Comparison of ENCODE assay signal across 18 mouse cellular contexts in genomic region chr7:25729396-25729795, GRCm38 (mm10). TPM values are rescaled to one million over a fixed set of nuclear protein-coding genes. Genes with fewer than 3 reads are reported as not detected.
DNase-seq lines count a peak whose midpoint lies in the region; ATAC-seq and TF ChIP-seq lines count a peak whose summit lies in the region.
"Had no signal": no experiment of that assay in that cellular context is flagged by ENCODE, and none has a peak within 500 bp of the region (broad histone marks: within the 10 kb centered on the region; RNA-seq: fewer than 3 reads in every experiment).

No protein-coding gene starts in this region.

- no peak overlapping the region for H3K4me3 ChIP-seq in heart, embryonic 15.5 days
- H3K4me3 ChIP-seq in megakaryocyte, embryonic 14.5 days (replicated peaks): peak overlapping the region; percentile 53
- no peak overlapping the region for H3K4me3 ChIP-seq in brown adipose tissue, adult 24 weeks (ENCODE audit: insufficient read depth, low read depth, low read length)
- no peak overlapping the region for H3K4me3 ChIP-seq in small intestine, adult 2 months (ENCODE audit: low read depth, low read length)
- H3K4me3 ChIP-seq: embryonic facial prominence, embryonic 12.5 days; heart, embryonic 13.5 days; liver, embryonic 15.5 days had no signal

- WGBS in heart, embryonic 15.5 days: 20% methylated on average over 2 of the region's 2 CpGs
- 68% methylated on average over 2 of the region's 2 CpGs for WGBS in small intestine, adult 2 months

- ATAC-seq in heart, embryonic 15.5 days (replicated peaks; ENCODE audit: insufficient number of reproducible peaks, insufficient read depth, low FRiP score, low read depth): 0 out of 2 replicates have a peak, but pooled peaks have one; percentile 43
- no peak for ATAC-seq in megakaryocyte, adult 5-6 weeks (ENCODE audit: poor library complexity, severe bottlenecking)
- ATAC-seq: forebrain, embryonic 16.5 days; lung, postnatal 0 days had no signal

- H3K9ac ChIP-seq in heart, embryonic 15.5 days: no peak overlapping the region
- H3K9ac ChIP-seq: embryonic facial prominence, embryonic 12.5 days; heart, embryonic 13.5 days; hindbrain, embryonic 14.5 days; liver, embryonic 15.5 days had no signal

- no peak overlapping the region for H3K27ac ChIP-seq in heart, embryonic 15.5 days
- peak overlapping the region; percentile 85 for H3K27ac ChIP-seq in brown adipose tissue, adult 24 weeks (replicated peaks; ENCODE audit: low read depth, low read length)
- 0 out of 2 replicates have a peak overlapping the region, but pooled peaks have one; percentile 30 for H3K27ac ChIP-seq in small intestine, adult 2 months (ENCODE audit: insufficient read depth, low read depth, low read length)
- H3K27ac ChIP-seq: embryonic facial prominence, embryonic 12.5 days; heart, embryonic 13.5 days; hindbrain, embryonic 14.5 days; liver, embryonic 15.5 days had no signal

- no peaks in the 10 kb centered on the region for H3K9me3 ChIP-seq in heart, embryonic 15.5 days (replicated peaks)
- H3K9me3 ChIP-seq in megakaryocyte, embryonic 14.5 days: no peaks in the 10 kb centered on the region
- H3K9me3 ChIP-seq: embryonic facial prominence, embryonic 12.5 days; heart, embryonic 13.5 days; liver, embryonic 15.5 days had no signal

- DNase-seq in heart, postnatal 4 days: no peak
- no peak for DNase-seq in ovary, postnatal 10 days (ENCODE audit: low spot score)
- DNase-seq in frontal cortex, postnatal 10 days (ENCODE audit: low spot score in 2 of 2): no peak
- DNase-seq: cerebellum, adult 2 months; kidney, adult 8-10 months; retina, postnatal 1 day had no signal

- H3K27me3 ChIP-seq in heart, embryonic 15.5 days: no peaks in the 10 kb centered on the region
- no peaks in the 10 kb centered on the region for H3K27me3 ChIP-seq in megakaryocyte, embryonic 14.5 days (replicated peaks)
- no peaks in the 10 kb centered on the region for H3K27me3 ChIP-seq in small intestine, adult 2 months (ENCODE audit: control insufficient read depth, insufficient read depth, low read length)
- H3K27me3 ChIP-seq: embryonic facial prominence, embryonic 12.5 days; heart, embryonic 13.5 days; liver, embryonic 15.5 days had no signal

- H3K4me1 ChIP-seq in heart, embryonic 15.5 days (replicated peaks): no peaks in the 10 kb centered on the region
- peaks cover 92% of the 10 kb centered on the region for H3K4me1 ChIP-seq in megakaryocyte, embryonic 14.5 days
- peaks cover 19% of the 10 kb centered on the region for H3K4me1 ChIP-seq in brown adipose tissue, adult 24 weeks (ENCODE audit: control insufficient read depth, insufficient read depth, insufficient read length, low read length)
- H3K4me1 ChIP-seq in small intestine, adult 2 months (ENCODE audit: control insufficient read depth, insufficient read depth, insufficient read length, low read length): 0 out of 2 replicates have a peak, but pooled peaks cover under 1% of the 10 kb centered on the region
- H3K4me1 ChIP-seq: embryonic facial prominence, embryonic 12.5 days had no signal

- no peak for TF ChIP-seq POLR2A in small intestine, adult 2 months (IDR thresholded peaks at IDR 0.05; ENCODE audit: low read depth, low read length)

- peaks cover 93% of the 10 kb centered on the region for H3K36me3 ChIP-seq in heart, embryonic 15.5 days
- peaks cover 96% of the 10 kb centered on the region for H3K36me3 ChIP-seq in megakaryocyte, embryonic 14.5 days (replicated peaks; ENCODE audit: low read length)
- H3K36me3 ChIP-seq in small intestine, adult 2 months (ENCODE audit: control insufficient read depth, insufficient read depth, low read length): peaks cover 88% of the 10 kb centered on the region

- no peak overlapping the region for H3K4me2 ChIP-seq in heart, embryonic 15.5 days
- H3K4me2 ChIP-seq: embryonic facial prominence, embryonic 12.5 days; heart, embryonic 13.5 days; hindbrain, embryonic 14.5 days; liver, embryonic 15.5 days had no signal

- TF ChIP-seq CTCF in small intestine, adult 2 months (IDR thresholded peaks at IDR 0.05; ENCODE audit: extremely low read depth, insufficient read length, insufficient replicate concordance, low read depth, low read length): no peak

RNA-seq across cellular contexts. Expression of gene Ccdc97, which starts 10.5 kb away (rescaled TPM):
- polyA plus RNA-seq in heart, embryonic 15.5 days (2015; fragmentation: Nextera tagmentation; extraction: Ambion mirVana): 17.6 and 23.5 TPM in 2 replicates
- 10 to 100 TPM; 42.9 to 44.9 TPM for total RNA-seq in heart, postnatal 4 days (2021)
- 30.5 and 39.5 TPM in 2 replicates for polyA plus RNA-seq in megakaryocyte, embryonic 14.5 days (2012; ENCODE audit: insufficient read depth, low replicate concordance)
- total RNA-seq in megakaryocyte, adult 5-6 weeks (2015): 30.5 and 30.9 TPM in 2 replicates
- 18.3 and 22.9 TPM in 2 replicates for total RNA-seq in megakaryocyte, adult 5-6 weeks (2017)
- polyA plus RNA-seq in brown adipose tissue, adult 24 weeks (2012; ENCODE audit: insufficient read depth, insufficient read length, missing spikeins): 16.9 and 17.0 TPM in 2 replicates
- 43.6 and 72.4 TPM in 2 replicates for polyA plus RNA-seq in small intestine, adult 2 months (2012; rRNA removed)

RNA-seq across cellular contexts. Expression of gene Hnrnpul1, which starts 25.2 kb away (rescaled TPM):
- 35.4 and 39.9 TPM in 2 replicates for polyA plus RNA-seq in heart, embryonic 15.5 days (2015; fragmentation: Nextera tagmentation; extraction: Ambion mirVana)
- 100 to 1,000 TPM; 147 to 149 TPM for total RNA-seq in heart, postnatal 4 days (2021)
- polyA plus RNA-seq in megakaryocyte, embryonic 14.5 days (2012; ENCODE audit: insufficient read depth, low replicate concordance): 168 and 350 TPM in 2 replicates
- 134 and 143 TPM in 2 replicates for total RNA-seq in megakaryocyte, adult 5-6 weeks (2015)
- total RNA-seq in megakaryocyte, adult 5-6 weeks (2017): 121 and 148 TPM in 2 replicates
- polyA plus RNA-seq in brown adipose tissue, adult 24 weeks (2012; ENCODE audit: insufficient read depth, insufficient read length, missing spikeins): 42.6 and 44.5 TPM in 2 replicates
- 28.9 and 60.2 TPM in 2 replicates for polyA plus RNA-seq in small intestine, adult 2 months (2012; rRNA removed)

RNA-seq across cellular contexts. Expression of gene Tgfb1, which starts 42.6 kb away (rescaled TPM):
- polyA plus RNA-seq in heart, embryonic 15.5 days (2015; fragmentation: Nextera tagmentation; extraction: Ambion mirVana): 3.2 and 4.6 TPM in 2 replicates
- 10 to 100 TPM; 40.9 to 42.4 TPM for total RNA-seq in heart, postnatal 4 days (2021)
- polyA plus RNA-seq in megakaryocyte, embryonic 14.5 days (2012; ENCODE audit: insufficient read depth, low replicate concordance): 4,315 and 7,169 TPM in 2 replicates
- 281 and 286 TPM in 2 replicates for total RNA-seq in megakaryocyte, adult 5-6 weeks (2015)
- total RNA-seq in megakaryocyte, adult 5-6 weeks (2017): 42.2 and 47.4 TPM in 2 replicates
- polyA plus RNA-seq in brown adipose tissue, adult 24 weeks (2012; ENCODE audit: insufficient read depth, insufficient read length, missing spikeins): 11.7 and 13.2 TPM in 2 replicates
- 20.8 and 24.4 TPM in 2 replicates for polyA plus RNA-seq in small intestine, adult 2 months (2012; rRNA removed)

RNA-seq across cellular contexts. Expression of gene B9d2, which starts 48.8 kb away (rescaled TPM):
- 24.5 and 30.9 TPM in 2 replicates for polyA plus RNA-seq in heart, embryonic 15.5 days (2015; fragmentation: Nextera tagmentation; extraction: Ambion mirVana)
- total RNA-seq in heart, postnatal 4 days (2021): 10 to 100 TPM; 15.5 to 16.4 TPM
- 89.8 and 105 TPM in 2 replicates for polyA plus RNA-seq in megakaryocyte, embryonic 14.5 days (2012; ENCODE audit: insufficient read depth, low replicate concordance)
- 24.8 and 32.0 TPM in 2 replicates for total RNA-seq in megakaryocyte, adult 5-6 weeks (2015)
- total RNA-seq in megakaryocyte, adult 5-6 weeks (2017): 26.7 and 44.6 TPM in 2 replicates
- 8.8 and 10.9 TPM in 2 replicates for polyA plus RNA-seq in brown adipose tissue, adult 24 weeks (2012; ENCODE audit: insufficient read depth, insufficient read length, missing spikeins)
- polyA plus RNA-seq in small intestine, adult 2 months (2012; rRNA removed): 21.8 and 33.2 TPM in 2 replicates

RNA-seq across cellular contexts. Expression of gene Tmem91, which starts 54.4 kb away (rescaled TPM):
- 1.8 and 2.2 TPM in 2 replicates for polyA plus RNA-seq in heart, embryonic 15.5 days (2015; fragmentation: Nextera tagmentation; extraction: Ambion mirVana)
- total RNA-seq in heart, postnatal 4 days (2021): under 1 TPM in 1 of 2 experiments, not detected in 1; 0.56 TPM
- polyA plus RNA-seq in megakaryocyte, embryonic 14.5 days (2012; ENCODE audit: insufficient read depth, low replicate concordance): 4.3 and 4.7 TPM in 2 replicates
- 0.68 and 0.91 TPM in 2 replicates for total RNA-seq in megakaryocyte, adult 5-6 weeks (2015)
- not detected in 2 replicates for total RNA-seq in megakaryocyte, adult 5-6 weeks (2017)
- not detected in 2 replicates for polyA plus RNA-seq in brown adipose tissue, adult 24 weeks (2012; ENCODE audit: insufficient read depth, insufficient read length, missing spikeins)
- 0.23 and 0.25 TPM in 2 replicates for polyA plus RNA-seq in small intestine, adult 2 months (2012; rRNA removed)
- total RNA-seq: adrenal gland, postnatal 36 days had no signal

Comparison
In these comparisons a context has a peak if more than half of its experiments do, and no peak if none do; other contexts are left out.
1. RNA of gene Tgfb1, which starts 42.6 kb away (polyA plus RNA-seq): 4,315 to 7,169 TPM in megakaryocyte, embryonic 14.5 days; 20.8 to 24.4 TPM in small intestine, adult 2 months, 11.7 to 13.2 TPM in brown adipose tissue, adult 24 weeks and 3.2 to 4.6 TPM in heart, embryonic 15.5 days; every median in the first group is over 100 times any median in the second.